Mouse (Mus musculus) forebrain, embryonic 16.5 days (tissue): ENCODE results near the gene Lin7a. TPM values are rescaled to one million over a fixed set of nuclear protein-coding genes. Genes with fewer than 3 reads are reported as not detected.
"Not testable (repeated sequence)": the region's sequence is repeated elsewhere in the genome, so short reads cannot be mapped to it uniquely, and the experiment has no call there.

Experiments used
- ATAC-seq: fragments of 200-750 bp; cut with Nextera tagmentation; 2 replicates; pipeline ENCODE4 v1.8.0; 2017; ENCODE audit warnings: mild to moderate bottlenecking, moderate library complexity
- H3K27ac ChIP-seq: fragments of 300-500 bp; sonication (generic); 2 replicates; pipeline ENCODE4 v1.5.1; 2014; ENCODE audit warnings: low read length, control low read depth
- H3K27me3 ChIP-seq: fragments of 300-500 bp; sonication (generic); replicated peaks from 2 replicates; pipeline ENCODE4 v1.6.1; 2014; ENCODE audit warnings: low read length; ENCODE audit not compliant: control insufficient read depth, insufficient read depth
- H3K36me3 ChIP-seq: fragments of 300-500 bp; sonication (generic); 2 replicates; pipeline ENCODE4 v1.6.1; 2014; ENCODE audit not compliant: control insufficient read depth, insufficient read depth
- H3K4me1 ChIP-seq: fragments of 300-500 bp; sonication (generic); replicated peaks from 2 replicates; pipeline ENCODE4 v1.6.1; 2014; ENCODE audit warnings: low read length; ENCODE audit not compliant: control insufficient read depth, insufficient read depth
- H3K4me2 ChIP-seq: fragments of 300-500 bp; sonication (generic); 2 replicates; pipeline ENCODE4 v1.6.1; 2014; ENCODE audit warnings: mild to moderate bottlenecking, low read length, control low read depth
- H3K4me3 ChIP-seq: fragments of 300-500 bp; sonication (generic); replicated peaks from 2 replicates; pipeline ENCODE4 v1.5.1; 2014; ENCODE audit warnings: mild to moderate bottlenecking, low read length, control low read depth
- H3K9ac ChIP-seq: fragments of 300-500 bp; sonication (generic); replicated peaks from 2 replicates; pipeline ENCODE4 v1.6.1; 2014; ENCODE audit warnings: low read depth, low read length, control low read depth
- H3K9me3 ChIP-seq: fragments of 300-500 bp; sonication (generic); 2 replicates; pipeline ENCODE4 v1.6.1; 2016; ENCODE audit warnings: low read length; ENCODE audit not compliant: control insufficient read depth
- WGBS: fragments of 180-500 bp; shearing (Covaris S2); extraction: QIAGEN DNeasy Blood & Tissue Kit; methylation state at CpG from one replicate; pipeline ENCODE4 v1.1.7; 2014; 5-methylcytosine and 5-hydroxymethylcytosine counted together
- polyA plus RNA-seq: library from polyadenylated mRNA; unstranded; fragments of >200 nt; fragmentation: Nextera tagmentation; extraction: Ambion mirVana; gene quantifications from 2 replicates; pipeline ENCODE4 v1.2.1, GENCODE M21; 2015

The Lin7a gene
- polyA plus RNA-seq, 1 experiment from 2014 or later = 18.8 TPM

- Histone ChIP-seq H3K27me3 (no peaks in the 10 kb centered on the region), H3K27ac (no peak overlapping the region), H3K4me2 (no peak overlapping the region), H3K9ac (no peak overlapping the region), H3K4me3 (no peak overlapping the region), H3K4me1 (no peaks in the 10 kb centered on the region), H3K9me3 (no peaks in the 10 kb centered on the region), H3K36me3 (no peaks in the 10 kb centered on the region)
- ATAC-seq = no peak
These were observed 30.1 kb upstream of the Lin7a start for GRCm38 (mm10) chr10:107241406-107241805.

DNA sequence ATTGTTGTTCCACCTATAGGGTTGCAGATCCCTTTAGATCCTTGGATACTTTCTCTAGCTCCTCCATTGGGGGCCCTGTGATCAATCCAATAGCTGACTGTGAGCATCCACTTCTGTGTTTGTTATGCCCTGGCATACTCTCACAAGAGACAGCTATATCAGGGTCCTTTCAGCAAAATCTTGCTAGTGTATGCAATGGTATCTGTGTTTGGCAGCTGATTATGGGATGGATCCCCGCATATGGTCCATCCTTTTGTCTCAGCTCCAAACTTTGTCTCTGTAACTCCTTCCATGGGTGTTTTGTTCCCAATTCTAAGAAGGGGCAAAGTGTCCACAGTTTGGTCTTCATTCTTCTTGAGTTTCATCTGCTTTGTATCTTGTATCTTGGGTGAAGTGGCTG is 29.5 kb upstream of the Lin7a start:
- ATAC-seq, H3K4me2 ChIP-seq, H3K27me3 ChIP-seq, H3K4me3 ChIP-seq, H3K9me3 ChIP-seq, H3K36me3 ChIP-seq, H3K4me1 ChIP-seq, H3K9ac ChIP-seq, H3K27ac ChIP-seq: not testable (repeated sequence)
- 88% methylated on average over 1 of the region's 1 CpGs for WGBS

DNA sequence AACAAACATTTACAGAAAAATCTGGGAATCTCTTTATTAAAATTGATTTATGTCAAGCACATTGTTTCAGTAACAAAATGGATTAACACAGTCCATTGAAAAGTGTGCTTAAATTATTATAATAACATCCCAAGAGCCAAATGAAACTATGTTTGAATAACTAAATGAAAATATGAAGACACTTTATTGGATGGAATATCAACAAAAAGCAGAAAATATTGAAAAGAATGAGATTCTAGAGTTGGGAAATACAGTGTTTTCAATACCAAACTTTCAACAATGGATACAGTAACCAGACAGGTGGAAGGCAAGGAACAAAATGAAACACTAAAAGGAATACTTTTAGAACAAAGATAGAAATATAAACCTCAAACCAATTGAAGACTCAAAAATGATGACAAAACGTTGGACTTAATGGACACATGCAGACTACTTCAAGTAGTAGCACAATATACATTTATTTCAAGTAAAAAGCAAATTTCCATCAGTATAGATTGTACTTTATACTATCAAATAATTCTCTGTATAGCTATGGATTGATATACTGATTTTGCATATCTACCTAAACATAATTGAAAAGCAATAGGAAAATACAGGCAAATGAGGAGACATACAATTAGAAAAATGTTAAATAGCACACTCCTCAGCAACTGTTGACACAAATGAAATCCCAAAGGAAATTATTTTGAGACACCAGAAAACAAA is 28.6 kb upstream of the Lin7a start:
- Histone ChIP-seq H3K9me3 (no peaks in the 10 kb centered on the region), H3K36me3 (no peaks in the 10 kb centered on the region), H3K27ac (no peak overlapping the region), H3K4me1 (no peaks in the 10 kb centered on the region), H3K4me3 (no peak overlapping the region), H3K27me3 (no peaks in the 10 kb centered on the region), H3K9ac (no peak overlapping the region), H3K4me2 (no peak overlapping the region)
- WGBS = 79% methylated on average over 1 of the region's 1 CpGs
- ATAC-seq = no peak

GRCm38 (mm10) chr10:107244211-107244610 is 27.3 kb upstream of the Lin7a start:
- no peaks in the 10 kb centered on the region for H3K9me3 ChIP-seq
- ATAC-seq = no peak
- no peak overlapping the region for H3K4me2 ChIP-seq
- H3K36me3 ChIP-seq = no peaks in the 10 kb centered on the region
- H3K9ac ChIP-seq = no peak overlapping the region
- no peak overlapping the region for H3K27ac ChIP-seq
- H3K27me3 ChIP-seq = no peaks in the 10 kb centered on the region
- 85% methylated on average over 2 of the region's 2 CpGs for WGBS
- no peak overlapping the region for H3K4me3 ChIP-seq
- no peaks in the 10 kb centered on the region for H3K4me1 ChIP-seq

DNA sequence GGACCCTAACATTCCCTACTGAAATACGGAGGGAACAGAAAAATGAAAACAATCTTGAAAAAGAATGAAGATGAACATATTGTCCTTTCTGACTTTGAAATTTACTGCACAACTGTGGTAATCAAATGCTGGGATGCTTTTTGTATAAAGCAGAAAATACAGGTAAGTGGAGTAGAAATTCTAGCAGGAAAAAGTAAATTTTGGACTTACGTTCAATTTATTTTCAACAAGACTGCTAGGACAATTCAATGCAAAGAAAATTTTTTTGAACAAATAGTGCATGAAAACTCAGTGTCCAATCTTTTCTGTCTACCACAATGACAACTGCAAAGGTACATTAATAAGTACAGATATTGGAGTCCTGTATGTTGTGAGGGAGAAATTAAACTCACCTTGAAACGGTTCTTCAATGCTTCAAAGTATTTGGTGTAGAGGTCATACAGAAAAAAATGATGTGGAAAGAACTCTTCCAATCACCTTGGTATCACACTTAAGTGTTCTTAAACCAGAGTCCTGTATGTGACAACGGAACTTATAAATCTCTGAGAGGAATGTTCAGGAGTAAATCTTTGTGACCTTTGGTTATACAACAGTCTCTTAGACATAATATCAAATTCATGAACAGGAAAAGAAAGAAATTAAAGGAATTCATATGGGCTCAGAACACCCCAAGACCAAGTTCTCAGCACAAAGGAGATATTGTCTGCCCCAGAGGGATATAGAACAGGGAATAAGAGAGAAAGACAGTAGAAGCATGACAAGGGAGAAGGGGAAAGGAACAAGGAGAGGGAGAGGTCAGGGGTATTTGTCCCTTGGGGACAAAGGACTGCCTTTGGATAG is 26.6 kb upstream of the Lin7a start:
- H3K4me2 ChIP-seq = no peak overlapping the region
- no peak overlapping the region for H3K4me3 ChIP-seq
- no peaks in the 10 kb centered on the region for H3K9me3 ChIP-seq
- no peaks in the 10 kb centered on the region for H3K4me1 ChIP-seq
- H3K36me3 ChIP-seq = no peaks in the 10 kb centered on the region
- no peak for ATAC-seq
- no peaks in the 10 kb centered on the region for H3K27me3 ChIP-seq
- 88% methylated on average over 4 of the region's 4 CpGs for WGBS
- no peak overlapping the region for H3K27ac ChIP-seq
- H3K9ac ChIP-seq = no peak overlapping the region

DNA sequence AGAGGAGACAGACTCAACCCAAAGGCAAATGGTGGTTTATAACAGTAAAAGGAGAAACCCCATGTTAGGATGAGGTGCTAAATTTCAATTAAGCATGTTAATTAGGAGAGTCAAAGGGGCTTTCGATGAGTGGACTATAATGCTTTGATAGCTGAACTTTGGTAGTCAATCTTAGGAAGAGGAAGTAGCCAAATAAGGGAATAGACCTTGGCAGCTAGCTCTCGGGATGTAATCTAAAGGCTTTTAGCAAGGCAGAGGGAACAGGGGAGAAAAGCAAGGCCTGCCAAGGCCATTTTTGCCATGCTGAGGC is 26.0 kb upstream of the Lin7a start:
- ATAC-seq = no peak
- H3K36me3 ChIP-seq = no peaks in the 10 kb centered on the region
- WGBS = 48% methylated on average over 2 of the region's 2 CpGs
- no peak overlapping the region for H3K9ac ChIP-seq
- H3K27me3 ChIP-seq = no peaks in the 10 kb centered on the region
- no peak overlapping the region for H3K4me3 ChIP-seq
- H3K4me2 ChIP-seq = no peak overlapping the region
- H3K27ac ChIP-seq = no peak overlapping the region
- no peaks in the 10 kb centered on the region for H3K9me3 ChIP-seq
- H3K4me1 ChIP-seq = no peaks in the 10 kb centered on the region

GRCm38 (mm10) chr10:107245961-107246460 is 25.5 kb upstream of the Lin7a start:
- no peak overlapping the region for H3K27ac ChIP-seq
- H3K4me1 ChIP-seq = no peaks in the 10 kb centered on the region
- 98% methylated on average over 2 of the region's 2 CpGs for WGBS
- no peak for ATAC-seq
- H3K4me3 ChIP-seq = no peak overlapping the region
- no peak overlapping the region for H3K9ac ChIP-seq
- no peak overlapping the region for H3K4me2 ChIP-seq
- no peaks in the 10 kb centered on the region for H3K27me3 ChIP-seq
- no peaks in the 10 kb centered on the region for H3K36me3 ChIP-seq
- no peaks in the 10 kb centered on the region for H3K9me3 ChIP-seq

- ATAC-seq = no peak
- Histone ChIP-seq H3K4me2 (no peak overlapping the region), H3K9ac (no peak overlapping the region), H3K4me1 (no peaks in the 10 kb centered on the region), H3K9me3 (no peaks in the 10 kb centered on the region), H3K36me3 (no peaks in the 10 kb centered on the region), H3K27ac (no peak overlapping the region), H3K27me3 (no peaks in the 10 kb centered on the region), H3K4me3 (no peak overlapping the region)
- WGBS = 88% methylated on average over 6 of the region's 6 CpGs
These were observed 24.4 kb upstream of the Lin7a start for GRCm38 (mm10) chr10:107247001-107247670.

- Histone ChIP-seq H3K4me2 (no peak overlapping the region), H3K4me3 (no peak overlapping the region), H3K36me3 (no peaks in the 10 kb centered on the region), H3K9ac (no peak overlapping the region), H3K4me1 (no peaks in the 10 kb centered on the region), H3K27me3 (no peaks in the 10 kb centered on the region), H3K9me3 (no peaks in the 10 kb centered on the region), H3K27ac (no peak overlapping the region)
- WGBS = 93% methylated on average over 8 of the region's 8 CpGs
- ATAC-seq = no peak
These were observed 23.0 kb upstream of the Lin7a start for GRCm38 (mm10) chr10:107248481-107248880.
